Mouse (Mus musculus): ENCODE measurements around the gene Sugt1. TPM values are rescaled to one million over a fixed set of nuclear protein-coding genes. Genes with fewer than 3 reads are reported as not detected.

The Sugt1 gene
- total and polyA plus RNA-seq, 3 experiments = 135 to 616 (median 175) TPM

- no peak overlapping the region for H3K27ac ChIP-seq (ENCODE audit: control insufficient read depth, low read depth, low read length)
- H3K9me3 ChIP-seq (replicated peaks; ENCODE audit: insufficient read depth, low read length) = no peaks in the 10 kb centered on the region
- TF ChIP-seq MAZ (IDR thresholded peaks at IDR 0.05; ENCODE audit: low read depth, low read length) = no peak
- no peak for TF ChIP-seq ZNF384 (IDR thresholded peaks at IDR 0.05; ENCODE audit: low read depth, low read length)
- no peak for TF ChIP-seq ZC3H11A (IDR thresholded peaks at IDR 0.05; ENCODE audit: low read depth, low read length)
- TF ChIP-seq USF2 (IDR thresholded peaks at IDR 0.05; ENCODE audit: borderline replicate concordance in 1 of 2, insufficient read depth in 1 of 2, low read depth in 1 of 2, low read length in 2 of 2) = no peak
- no peak for TF ChIP-seq POLR2AphosphoS2 (IDR thresholded peaks at IDR 0.05; ENCODE audit: low read length)
- no peaks in the 10 kb centered on the region for H3K27me3 ChIP-seq (ENCODE audit: control insufficient read depth in 1 of 2, insufficient read depth in 2 of 2, low read length in 2 of 2)
- no peak overlapping the region for H3K9ac ChIP-seq (ENCODE audit: control insufficient read depth, low read depth, low read length, poor library complexity, severe bottlenecking)
- H3K79me2 ChIP-seq (ENCODE audit: control insufficient read depth, insufficient read depth, low read length, poor library complexity) = no peaks in the 10 kb centered on the region
- peaks cover 18 to 40% of the 10 kb centered on the region in 2 experiments for H3K36me3 ChIP-seq (ENCODE audit: control insufficient read depth in 1 of 2, insufficient read depth in 2 of 2, low read length in 2 of 2)
- H3K4me3 ChIP-seq (ENCODE audit: control insufficient read depth in 1 of 2, insufficient read depth in 1 of 2, low read depth in 2 of 2, low read length in 2 of 2) = no peak overlapping the region
- no peak for DNase-seq (ENCODE audit: low read depth, low spot score)
- H3K4me1 ChIP-seq (ENCODE audit: control insufficient read depth in 1 of 2, insufficient read depth in 2 of 2, low read length in 2 of 2) = peaks cover 9 to 13% of the 10 kb centered on the region in 2 experiments
Measured at GRCm38 (mm10) chr14:79619802-79620201, 32.3 kb downstream of the Sugt1 start.

GRCm38 (mm10) chr14:79621143-79621542 is 33.7 kb downstream of the Sugt1 start:
- peaks cover 18 to 48% of the 10 kb centered on the region in 2 experiments for H3K36me3 ChIP-seq (ENCODE audit: control insufficient read depth in 1 of 2, insufficient read depth in 2 of 2, low read length in 2 of 2)
- DNase-seq (ENCODE audit: low read depth, low spot score) = peak; percentile 29
- H3K27ac ChIP-seq (ENCODE audit: control insufficient read depth, low read depth, low read length) = peak overlapping the region; percentile 38; the same call in 1 of the 2 replicates
- H3K9ac ChIP-seq (ENCODE audit: control insufficient read depth, low read depth, low read length, poor library complexity, severe bottlenecking) = no peak overlapping the region
- H3K79me2 ChIP-seq (ENCODE audit: control insufficient read depth, insufficient read depth, low read length, poor library complexity) = no peaks in the 10 kb centered on the region
- no peaks in the 10 kb centered on the region for H3K27me3 ChIP-seq (ENCODE audit: control insufficient read depth in 1 of 2, insufficient read depth in 2 of 2, low read length in 2 of 2)
- no peaks in the 10 kb centered on the region for H3K9me3 ChIP-seq (replicated peaks; ENCODE audit: insufficient read depth, low read length)
- TF ChIP-seq SIN3A (IDR thresholded peaks at IDR 0.05; ENCODE audit: low read length) (0 out of 2 replicates have a peak, but pooled peaks have one; percentile 17), KAT2A (conservative IDR thresholded peaks at IDR 0.05; ENCODE audit: low read depth, low read length) (no peak), TAL1 (IDR thresholded peaks at IDR 0.05; ENCODE audit: low read length) (peak; percentile 26; the same call in 1 of the 2 replicates), ZMIZ1 (IDR thresholded peaks at IDR 0.05; ENCODE audit: low read depth, low read length) (no peak), GATA1 (IDR thresholded peaks at IDR 0.05; ENCODE audit: low read depth, low read length) (peak; percentile 88), UBTF (IDR thresholded peaks at IDR 0.05; ENCODE audit: borderline replicate concordance, insufficient read depth, low read depth, low read length) (no peak), ETS1 (IDR thresholded peaks at IDR 0.05; ENCODE audit: low read depth, low read length) (0 out of 2 replicates have a peak, but pooled peaks have one; percentile 29), MAX (IDR thresholded peaks at IDR 0.05; ENCODE audit: low read length) (no peak), TCF12 (IDR thresholded peaks at IDR 0.05; ENCODE audit: low read depth, low read length) (peak; percentile 85), RCOR1 (IDR thresholded peaks at IDR 0.05; ENCODE audit: low read depth, low read length) (0 out of 2 replicates have a peak, but pooled peaks have one; percentile 39), HCFC1 (IDR thresholded peaks at IDR 0.05; ENCODE audit: low read depth, low read length) (no peak), USF1 (IDR thresholded peaks at IDR 0.05; ENCODE audit: low read depth, low read length) (no peak), ZNF384 (IDR thresholded peaks at IDR 0.05; ENCODE audit: low read depth, low read length) (no peak), MXI1 (IDR thresholded peaks at IDR 0.05; ENCODE audit: low read depth, low read length) (no peak; the same call in 1 of the 2 replicates), E2F4 (IDR thresholded peaks at IDR 0.05; ENCODE audit: borderline replicate concordance, low read depth, low read length) (no peak), NELFE (IDR thresholded peaks at IDR 0.05; ENCODE audit: low read depth, low read length) (no peak), EP300 (IDR thresholded peaks at IDR 0.05; ENCODE audit: low read depth in 1 of 2, low read length in 2 of 2) (peak; percentile 76 to 77), CHD1 (IDR thresholded peaks at IDR 0.05; ENCODE audit: low read depth, low read length) (no peak), ZKSCAN1 (IDR thresholded peaks at IDR 0.05; ENCODE audit: low read depth, low read length) (no peak), USF2 (IDR thresholded peaks at IDR 0.05; ENCODE audit: borderline replicate concordance in 1 of 2, insufficient read depth in 1 of 2, low read depth in 1 of 2, low read length in 2 of 2) (no peak), BHLHE40 (IDR thresholded peaks at IDR 0.05; ENCODE audit: borderline replicate concordance, low read depth, low read length) (no peak)
- no peak overlapping the region for H3K4me3 ChIP-seq (ENCODE audit: control insufficient read depth in 1 of 2, insufficient read depth in 1 of 2, low read depth in 2 of 2, low read length in 2 of 2)
- H3K4me1 ChIP-seq (ENCODE audit: control insufficient read depth in 1 of 2, insufficient read depth in 2 of 2, low read length in 2 of 2) = peaks cover 9 to 13% of the 10 kb centered on the region in 2 experiments

All from MEL (cell line).